Mouse (Mus musculus) embryonic facial prominence, embryonic 11.5 days (tissue): ENCODE data around the gene Akap13. TPM values are rescaled to one million over a fixed set of nuclear protein-coding genes. Genes with fewer than 3 reads are reported as not detected.

Experiments used
- ATAC-seq: fragments of 200-750 bp; cut with Nextera tagmentation; replicated peaks from 2 replicates; pipeline ENCODE4 v1.8.0; 2017; ENCODE audit warnings: low read depth; ENCODE audit not compliant: insufficient number of reproducible peaks, low FRiP score, low TSS enrichment
- DNase-seq: peaks from one replicate; pipeline ENCODE4 v3.0.0-alpha.2; 2015; ENCODE audit warnings: low spot score
- H3K27ac ChIP-seq: fragments of 300-500 bp; sonication (generic); replicated peaks from 2 replicates; pipeline ENCODE4 v1.5.1; 2014; ENCODE audit warnings: mild to moderate bottlenecking, low read depth, low read length, control low read depth
- H3K27me3 ChIP-seq: fragments of 300-500 bp; sonication (generic); 2 replicates; pipeline ENCODE4 v1.6.1; 2014; ENCODE audit warnings: mild to moderate bottlenecking, low read length, moderate library complexity, mixed read lengths; ENCODE audit not compliant: control insufficient read depth, insufficient read depth
- H3K36me3 ChIP-seq: fragments of 300-500 bp; sonication (generic); replicated peaks from 2 replicates; pipeline ENCODE4 v1.6.1; 2014; ENCODE audit warnings: low read depth, mild to moderate bottlenecking, low read length, moderate library complexity, mixed read lengths; ENCODE audit not compliant: control insufficient read depth, insufficient read depth
- H3K4me1 ChIP-seq: fragments of 300-500 bp; sonication (generic); 2 replicates; pipeline ENCODE4 v1.6.1; 2014; ENCODE audit warnings: low read length, mixed read lengths; ENCODE audit not compliant: control insufficient read depth, insufficient read depth
- H3K4me2 ChIP-seq: fragments of 300-500 bp; sonication (generic); 2 replicates; pipeline ENCODE4 v1.6.1; 2014; ENCODE audit warnings: low read depth, mild to moderate bottlenecking, control low read depth, low read length, moderate library complexity
- H3K4me3 ChIP-seq: fragments of 300-500 bp; sonication (generic); 2 replicates; pipeline ENCODE4 v1.5.1; 2014; ENCODE audit warnings: low read depth, low read length, control low read depth
- H3K9ac ChIP-seq: fragments of 300-500 bp; sonication (generic); replicated peaks from 2 replicates; pipeline ENCODE4 v1.6.1; 2014; ENCODE audit warnings: mild to moderate bottlenecking, control low read depth, low read length
- H3K9me3 ChIP-seq: fragments of 300-500 bp; sonication (generic); replicated peaks from 2 replicates; pipeline ENCODE4 v1.6.1; 2016; ENCODE audit warnings: mild to moderate bottlenecking, low read length, inconsistent platforms, mixed read lengths; ENCODE audit not compliant: control insufficient read depth
- WGBS: fragments of 180-500 bp; shearing (Covaris S2); extraction: QIAGEN DNeasy Blood & Tissue Kit; methylation state at CpG from one replicate; pipeline ENCODE4 v1.1.7; 2014; 5-methylcytosine and 5-hydroxymethylcytosine counted together
- polyA plus RNA-seq: library from polyadenylated mRNA; unstranded; fragments of >200 nt; fragmentation: Nextera tagmentation; extraction: Ambion mirVana; gene quantifications from 2 replicates; pipeline ENCODE4 v1.2.1, GENCODE M21; 2014

Akap13 gene
- polyA plus RNA-seq, 1 experiment from 2014 or later = 37.9 TPM

DNA sequence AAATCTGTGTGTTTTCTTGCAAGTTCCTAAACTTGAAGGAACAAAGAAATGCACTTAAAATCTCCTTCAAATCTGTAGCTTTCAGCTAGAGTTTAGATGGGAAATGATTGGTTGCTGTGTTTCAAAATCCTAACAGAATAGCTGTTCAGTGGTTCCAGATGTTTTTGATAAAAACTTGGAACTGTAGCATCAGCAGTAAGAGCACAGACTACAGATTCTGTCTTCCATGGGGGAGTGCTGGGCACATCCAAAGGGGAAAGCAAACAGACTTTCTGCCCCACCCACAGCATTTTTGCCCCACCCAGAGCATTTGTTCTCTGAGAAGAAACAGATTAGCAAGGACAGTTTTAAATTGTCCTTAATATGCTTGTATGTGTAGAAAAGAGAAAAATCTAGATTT, 184.7 kb downstream of the Akap13 start:
- Histone ChIP-seq H3K4me2 (no peak overlapping the region), H3K4me1 (peaks cover 3% of the 10 kb centered on the region; the same call in 1 of the 2 replicates), H3K27me3 (no peaks in the 10 kb centered on the region), H3K9me3 (no peaks in the 10 kb centered on the region), H3K36me3 (no peaks in the 10 kb centered on the region), H3K9ac (no peak overlapping the region), H3K27ac (peak overlapping the region; percentile 68), H3K4me3 (no peak overlapping the region)
- ATAC-seq (no peak; the same call in 1 of the 2 replicates), DNase-seq (peak; percentile 72)

DNA sequence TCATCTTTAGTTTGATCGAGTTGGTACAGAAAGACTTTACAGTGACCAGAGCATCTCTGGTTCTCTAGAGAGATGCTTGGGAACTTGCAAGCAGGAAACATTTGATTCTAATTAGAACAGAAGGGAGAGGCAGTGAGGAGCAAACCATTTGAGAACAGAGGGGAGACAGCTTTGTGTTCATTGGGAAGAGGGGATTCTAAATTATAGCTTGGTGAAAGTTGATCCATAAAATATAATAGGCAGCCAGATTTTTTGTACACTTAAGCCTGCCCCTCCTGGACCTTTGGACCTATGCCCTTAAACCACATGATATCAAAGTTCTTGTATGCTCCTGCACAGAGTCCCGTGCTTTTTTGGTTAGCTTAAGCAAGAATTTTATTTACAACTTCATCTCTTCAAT, 185.3 kb downstream of the Akap13 start:
- Histone ChIP-seq H3K27me3 (no peaks in the 10 kb centered on the region), H3K4me3 (no peak overlapping the region), H3K27ac (peak overlapping the region; percentile 69), H3K36me3 (no peaks in the 10 kb centered on the region), H3K9ac (no peak overlapping the region), H3K9me3 (no peaks in the 10 kb centered on the region), H3K4me1 (peaks cover 3% of the 10 kb centered on the region; the same call in 1 of the 2 replicates), H3K4me2 (no peak overlapping the region)
- 42% methylated on average over 2 of the region's 2 CpGs for WGBS
- no peak for ATAC-seq
- DNase-seq = peak; percentile 71

DNA sequence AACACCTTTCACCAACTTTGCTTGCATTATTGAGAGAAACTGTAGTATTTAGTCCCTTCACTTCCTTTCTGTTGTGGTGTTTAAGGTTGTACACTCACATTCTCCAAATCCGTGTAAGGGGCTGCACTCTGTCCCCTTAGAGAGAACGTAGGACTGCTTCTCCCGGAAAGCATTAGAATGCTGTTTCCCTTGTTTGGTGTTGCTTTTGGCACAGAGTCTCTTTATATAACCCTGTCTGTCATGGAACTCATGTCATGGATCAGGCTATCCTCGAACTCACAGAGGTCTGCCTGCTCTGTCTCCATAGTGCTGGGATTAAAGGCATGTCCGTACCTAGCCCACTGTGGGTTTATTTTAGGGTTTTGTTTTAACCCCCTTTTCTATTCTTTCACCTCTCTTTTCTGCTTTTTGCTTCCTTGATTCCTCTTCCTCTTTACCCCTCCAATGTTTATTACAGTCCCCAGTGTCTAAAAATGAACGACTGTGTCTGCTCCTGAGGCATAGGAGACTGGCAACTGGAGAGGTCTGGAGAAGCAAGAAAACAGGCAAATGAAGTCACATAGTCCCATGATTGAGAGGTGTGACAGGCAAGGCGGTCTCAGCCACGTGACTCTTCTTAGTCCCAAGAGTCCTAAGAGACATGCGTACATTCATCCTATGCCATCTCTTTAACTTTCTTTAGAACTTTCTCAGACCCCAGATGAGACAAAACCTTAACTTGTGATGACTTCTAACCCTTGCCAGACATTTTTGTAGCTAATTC, 186.3 kb downstream of the Akap13 start:
- 53% methylated on average over 9 of the region's 9 CpGs for WGBS
- Histone ChIP-seq H3K27me3 (no peaks in the 10 kb centered on the region), H3K9ac (no peak overlapping the region), H3K36me3 (no peaks in the 10 kb centered on the region), H3K4me3 (no peak overlapping the region), H3K4me1 (peaks cover 3% of the 10 kb centered on the region; the same call in 1 of the 2 replicates), H3K4me2 (no peak overlapping the region), H3K27ac (peak overlapping the region; percentile 69; the same call in 1 of the 2 replicates), H3K9me3 (no peaks in the 10 kb centered on the region)
- DNase-seq (no peak), ATAC-seq (no peak)

DNA sequence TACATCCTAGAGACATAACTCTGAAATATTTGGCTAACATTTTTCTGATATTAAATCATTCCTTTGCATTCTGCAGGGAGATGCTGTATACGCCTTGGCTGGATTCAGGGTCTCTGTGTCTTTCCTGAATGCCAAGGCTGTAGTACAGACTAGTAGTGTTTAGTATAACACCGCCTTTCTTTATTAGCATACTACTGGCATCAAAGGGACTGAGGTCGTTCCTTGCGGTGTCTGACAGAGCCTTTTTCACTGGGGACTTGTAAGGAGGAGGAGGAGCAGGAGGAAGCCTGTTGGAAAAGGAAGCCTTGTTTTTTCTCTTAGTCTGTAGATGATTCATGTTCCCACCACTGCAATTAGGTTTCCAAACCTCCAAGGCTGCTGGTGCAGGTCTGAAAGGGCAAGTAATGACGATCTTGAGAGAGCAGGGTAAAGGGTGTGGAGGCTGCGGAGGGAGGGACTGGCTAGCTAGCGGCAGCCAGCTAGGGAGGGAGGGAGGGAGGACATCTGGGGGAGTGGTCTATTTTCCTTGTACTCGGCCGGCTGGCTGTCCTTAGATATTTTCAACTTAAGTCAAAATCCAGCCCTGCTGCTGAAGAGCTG, 186.9 kb downstream of the Akap13 start:
- Histone ChIP-seq H3K27me3 (no peaks in the 10 kb centered on the region), H3K9ac (0 out of 2 replicates have a peak overlapping the region, but pooled peaks have one; percentile 5), H3K4me3 (no peak overlapping the region; the same call in 1 of the 2 replicates), H3K36me3 (no peaks in the 10 kb centered on the region), H3K27ac (peak overlapping the region; percentile 43; the same call in 1 of the 2 replicates), H3K4me2 (peak overlapping the region; percentile 36), H3K4me1 (peaks cover 3% of the 10 kb centered on the region; the same call in 1 of the 2 replicates), H3K9me3 (no peaks in the 10 kb centered on the region)
- DNase-seq (peak; percentile 82), ATAC-seq (peak; percentile 72; the same call in 1 of the 2 replicates)
- WGBS = 4% methylated on average over 9 of the region's 9 CpGs

DNA sequence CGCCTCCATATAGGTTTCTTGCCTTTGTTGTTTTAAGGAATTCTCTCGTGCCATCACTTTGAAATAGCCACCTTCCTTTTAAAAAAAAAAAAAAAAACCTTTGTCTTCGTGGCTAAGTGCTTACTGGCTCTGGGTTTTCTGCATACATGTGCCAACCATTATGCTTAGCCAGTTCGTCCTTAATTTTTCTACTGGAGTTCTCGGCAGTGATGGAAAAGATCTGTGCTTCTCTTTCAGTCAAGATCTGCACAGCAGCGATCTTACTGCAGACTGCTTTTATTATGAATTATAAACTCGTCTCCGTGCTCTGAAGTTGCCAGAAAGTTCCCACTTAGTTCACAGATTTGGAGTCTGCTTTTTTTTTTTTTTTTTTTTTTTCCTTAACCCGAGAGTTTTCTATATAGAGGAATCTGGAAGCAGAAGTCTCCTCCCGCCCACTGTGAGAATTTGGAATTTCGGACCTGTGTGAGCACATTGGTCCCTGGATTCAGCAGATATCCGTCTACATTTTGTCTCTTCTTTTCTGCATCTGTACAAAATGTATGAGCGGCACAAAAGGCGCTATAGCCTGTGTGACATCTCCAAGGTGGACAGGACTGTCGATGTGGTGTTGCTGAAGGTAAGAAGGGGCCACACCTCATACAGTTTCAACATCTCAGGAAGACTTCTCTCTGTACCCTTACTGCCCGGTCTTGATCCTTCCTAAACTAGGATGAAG, 187.7 kb downstream of the Akap13 start:
- 0 out of 2 replicates have a peak overlapping the region, but pooled peaks have one; percentile 9 for H3K4me3 ChIP-seq
- peak overlapping the region; percentile 28 for H3K9ac ChIP-seq
- H3K27ac ChIP-seq = peak overlapping the region; percentile 57
- H3K36me3 ChIP-seq = no peaks in the 10 kb centered on the region
- DNase-seq (peak; percentile 38), ATAC-seq (no peak)
- H3K9me3 ChIP-seq = no peaks in the 10 kb centered on the region
- 40% methylated on average over 15 of the region's 16 CpGs for WGBS
- peaks cover 3% of the 10 kb centered on the region; the same call in 1 of the 2 replicates for H3K4me1 ChIP-seq
- no peaks in the 10 kb centered on the region for H3K27me3 ChIP-seq
- H3K4me2 ChIP-seq = peak overlapping the region; percentile 17; the same call in 1 of the 2 replicates

DNA sequence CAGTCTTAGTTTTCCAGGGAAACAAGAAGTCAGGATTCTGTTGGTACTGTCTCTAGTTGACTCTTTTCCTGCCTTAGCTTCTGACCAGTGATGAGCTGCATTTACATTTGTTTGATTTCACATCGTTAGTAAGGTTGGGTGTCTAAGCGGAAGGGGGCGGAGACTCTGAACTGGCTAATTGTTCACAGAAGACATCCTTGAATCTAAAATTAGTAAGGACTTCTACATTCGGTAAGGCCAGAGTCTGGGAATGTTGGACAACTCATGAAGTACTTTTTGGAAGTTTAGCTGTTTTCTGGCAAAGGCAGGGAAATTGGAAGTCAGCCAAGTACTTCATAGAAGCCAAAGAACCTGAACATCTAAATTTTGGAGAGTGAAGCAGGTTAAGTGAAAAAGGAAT, 188.7 kb downstream of the Akap13 start:
- Histone ChIP-seq H3K27ac (no peak overlapping the region), H3K4me2 (peak overlapping the region; percentile 14; the same call in 1 of the 2 replicates), H3K4me3 (no peak overlapping the region), H3K4me1 (peaks cover 3% of the 10 kb centered on the region; the same call in 1 of the 2 replicates), H3K9ac (peak overlapping the region; percentile 26; the same call in 1 of the 2 replicates), H3K36me3 (no peaks in the 10 kb centered on the region), H3K9me3 (no peaks in the 10 kb centered on the region), H3K27me3 (no peaks in the 10 kb centered on the region)
- DNase-seq = no peak
- no peak for ATAC-seq
- 53% methylated on average over 4 of the region's 4 CpGs for WGBS

DNA sequence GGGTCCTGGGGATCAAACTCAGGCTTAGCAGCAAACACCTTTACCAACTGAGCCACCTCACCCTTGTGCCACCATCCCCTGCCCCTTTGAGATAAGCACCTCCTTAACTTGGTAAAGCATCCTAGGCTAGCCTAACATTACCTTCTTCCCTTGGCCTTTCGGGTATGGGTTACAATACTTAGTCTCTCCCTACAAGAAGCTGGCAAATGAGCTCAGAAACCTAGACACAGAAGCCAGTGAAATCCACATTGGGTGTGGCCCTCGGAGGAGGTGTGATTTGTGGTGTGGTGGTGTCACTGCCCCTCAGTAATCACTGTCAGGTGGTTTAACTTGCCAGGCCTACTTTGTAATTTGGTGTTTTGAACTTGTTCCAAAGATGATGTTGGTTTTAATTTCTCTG, 189.3 kb downstream of the Akap13 start:
- H3K4me3 ChIP-seq = no peak overlapping the region
- ATAC-seq (no peak), DNase-seq (no peak)
- peak overlapping the region; percentile 7; the same call in 1 of the 2 replicates for H3K4me2 ChIP-seq
- peaks cover 3% of the 10 kb centered on the region; the same call in 1 of the 2 replicates for H3K4me1 ChIP-seq
- H3K27ac ChIP-seq = no peak overlapping the region
- no peak overlapping the region for H3K9ac ChIP-seq
- H3K36me3 ChIP-seq = no peaks in the 10 kb centered on the region
- H3K9me3 ChIP-seq = no peaks in the 10 kb centered on the region
- H3K27me3 ChIP-seq = no peaks in the 10 kb centered on the region
- 84% methylated on average over 2 of the region's 2 CpGs for WGBS
